ENCODE assay signal across 18 mouse cellular contexts in genomic region chr14:14515363-14515762, GRCm38 (mm10).
DNase-seq lines count a peak whose midpoint lies in the region; ATAC-seq lines count a peak whose summit lies in the region.
"Had no signal": no experiment of that assay in that cellular context is flagged by ENCODE, and none has a peak within 500 bp of the region (broad histone marks: within the 10 kb centered on the region; RNA-seq: fewer than 3 reads in every experiment).

No protein-coding gene starts in this region.

- no peaks in the 10 kb centered on the region for H3K36me3 ChIP-seq in megakaryocyte, embryonic 14.5 days (replicated peaks; ENCODE audit: low read length)
- no peaks in the 10 kb centered on the region for H3K36me3 ChIP-seq in forebrain, embryonic 13.5 days (ENCODE audit: poor library complexity, severe bottlenecking)
- no peaks in the 10 kb centered on the region for H3K36me3 ChIP-seq in midbrain, embryonic 16.5 days (ENCODE audit: control insufficient read depth, insufficient read depth, low read length)
- H3K36me3 ChIP-seq: embryonic facial prominence, embryonic 13.5 days; G1E; heart, embryonic 13.5 days; hindbrain, embryonic 13.5 days had no signal

- no peaks in the 10 kb centered on the region for H3K9me3 ChIP-seq in megakaryocyte, embryonic 14.5 days
- no peaks in the 10 kb centered on the region for H3K9me3 ChIP-seq in forebrain, embryonic 13.5 days (replicated peaks)
- H3K9me3 ChIP-seq in midbrain, embryonic 16.5 days (replicated peaks; ENCODE audit: control insufficient read depth, low read length, poor library complexity, severe bottlenecking), result no peaks in the 10 kb centered on the region
- H3K9me3 ChIP-seq: embryonic facial prominence, embryonic 13.5 days; G1E; heart, embryonic 13.5 days; hindbrain, embryonic 13.5 days had no signal

- H3K4me3 ChIP-seq in megakaryocyte, embryonic 14.5 days (replicated peaks), result peak overlapping the region; percentile 53
- H3K4me3 ChIP-seq in forebrain, embryonic 13.5 days, result no peak overlapping the region
- no peak overlapping the region for H3K4me3 ChIP-seq in midbrain, embryonic 16.5 days (ENCODE audit: low read depth, low read length)
- H3K4me3 ChIP-seq: embryonic facial prominence, embryonic 13.5 days; gastrocnemius, adult 2 months; heart, embryonic 13.5 days; hindbrain, embryonic 13.5 days had no signal

- no peak overlapping the region for H3K9ac ChIP-seq in forebrain, embryonic 13.5 days
- no peak overlapping the region for H3K9ac ChIP-seq in midbrain, embryonic 16.5 days (ENCODE audit: low read depth, low read length)
- H3K9ac ChIP-seq: embryonic facial prominence, embryonic 13.5 days; heart, embryonic 13.5 days; hindbrain, embryonic 13.5 days had no signal

- H3K4me2 ChIP-seq in forebrain, embryonic 13.5 days, result no peak overlapping the region
- H3K4me2 ChIP-seq in midbrain, embryonic 16.5 days (ENCODE audit: low read length), result no peak overlapping the region
- H3K4me2 ChIP-seq: embryonic facial prominence, embryonic 13.5 days; heart, embryonic 13.5 days; hindbrain, embryonic 13.5 days had no signal

- WGBS in forebrain, embryonic 13.5 days, result 85% methylated on average over 2 of the region's 2 CpGs
- WGBS in midbrain, embryonic 16.5 days, result 89% methylated on average over 2 of the region's 2 CpGs

- DNase-seq in adipocyte (ENCODE audit: low spot score), result peak; percentile 51
- DNase-seq: B cell, adult 2 months; cerebellum, adult 11-12 months; cerebellum, adult 9-10 months; gastrocnemius, adult 2 months; gastrocnemius, postnatal 25 days had no signal

- H3K4me1 ChIP-seq in megakaryocyte, embryonic 14.5 days, result peaks cover 46% of the 10 kb centered on the region
- no peaks in the 10 kb centered on the region for H3K4me1 ChIP-seq in forebrain, embryonic 13.5 days
- 0 out of 2 replicates have a peak, but pooled peaks cover 5% of the 10 kb centered on the region for H3K4me1 ChIP-seq in midbrain, embryonic 16.5 days (ENCODE audit: control insufficient read depth, insufficient read depth, low read length)
- H3K4me1 ChIP-seq: heart, embryonic 13.5 days had no signal

- H3K27me3 ChIP-seq in megakaryocyte, embryonic 14.5 days (replicated peaks), result no peaks in the 10 kb centered on the region
- no peaks in the 10 kb centered on the region for H3K27me3 ChIP-seq in forebrain, embryonic 13.5 days
- H3K27me3 ChIP-seq in midbrain, embryonic 16.5 days (ENCODE audit: control insufficient read depth, insufficient read depth, low read depth, low read length), result no peaks in the 10 kb centered on the region
- H3K27me3 ChIP-seq: embryonic facial prominence, embryonic 13.5 days; heart, embryonic 13.5 days; hindbrain, embryonic 13.5 days had no signal

- no peak overlapping the region for H3K27ac ChIP-seq in forebrain, embryonic 13.5 days
- no peak overlapping the region for H3K27ac ChIP-seq in midbrain, embryonic 16.5 days (ENCODE audit: low read length)
- H3K27ac ChIP-seq: embryonic facial prominence, embryonic 13.5 days; gastrocnemius, adult 2 months; heart, embryonic 13.5 days; hindbrain, embryonic 13.5 days; hindbrain, postnatal 0 days had no signal

- no peak for ATAC-seq in megakaryocyte, adult 5-6 weeks (ENCODE audit: poor library complexity, severe bottlenecking)
- ATAC-seq in hematopoietic stem cell, adult 5-6 weeks (replicated peaks in 1 of 2; ENCODE audit: insufficient read depth in 1 of 2, low FRiP score in 2 of 2, low TSS enrichment in 1 of 2, low read depth in 1 of 2, poor library complexity in 2 of 2, severe bottlenecking in 2 of 2), result peak; percentile 43 to 44; a peak in 2 of 4 replicates
- no peak for ATAC-seq in forebrain, embryonic 13.5 days
- ATAC-seq in midbrain, embryonic 16.5 days, result no peak
- ATAC-seq: CD4-positive, CD25-positive, alpha-beta regulatory T cell, adult 4 months; forebrain, embryonic 14.5 days; hindbrain, postnatal 0 days had no signal

Comparison
In these comparisons a context has a peak if more than half of its experiments do, and no peak if none do; other contexts are left out.
1. ATAC-seq: peak in hematopoietic stem cell, adult 5-6 weeks (2 of 2); none in megakaryocyte, adult 5-6 weeks (single experiment), forebrain, embryonic 13.5 days (single experiment) and midbrain, embryonic 16.5 days (single experiment).